Mouse (Mus musculus) CD8-positive naive resting alpha-beta T cell, adult 2 months (primary cell): ENCODE results near the gene Daam1.

Experiments used
- DNase-seq, 2 experiments: peaks; one replicate each; pipeline ENCODE4 v3.0.0; 2022; ENCODE audit warnings: low read depth in 2 of 2, low spot score in 2 of 2

Gene Daam1

DNA sequence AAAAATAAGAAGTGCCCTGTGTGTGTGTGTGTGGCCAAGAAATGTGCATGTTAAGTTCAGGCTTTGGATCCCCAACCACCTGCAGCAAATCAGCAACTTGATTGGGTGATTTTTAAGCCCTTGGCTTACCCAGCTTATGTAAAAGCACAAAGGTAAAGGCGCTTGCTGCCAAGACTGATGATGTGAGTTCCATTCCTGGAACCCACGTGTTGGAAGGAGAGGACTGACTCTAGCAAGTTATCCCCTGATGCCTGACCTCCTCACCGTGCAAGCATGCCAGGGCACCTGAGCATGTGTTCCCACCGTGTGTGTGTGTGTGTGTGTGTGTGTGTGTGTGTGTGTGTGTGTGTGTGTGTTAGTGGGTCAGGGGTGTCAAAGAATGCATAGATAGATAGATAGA lies 166.5 kb downstream of the Daam1 start:
- DNase-seq = no peak

- no peak for DNase-seq
Measured at GRCm38 (mm10) chr12:71998653-71999052, 167.8 kb downstream of the Daam1 start.

DNA sequence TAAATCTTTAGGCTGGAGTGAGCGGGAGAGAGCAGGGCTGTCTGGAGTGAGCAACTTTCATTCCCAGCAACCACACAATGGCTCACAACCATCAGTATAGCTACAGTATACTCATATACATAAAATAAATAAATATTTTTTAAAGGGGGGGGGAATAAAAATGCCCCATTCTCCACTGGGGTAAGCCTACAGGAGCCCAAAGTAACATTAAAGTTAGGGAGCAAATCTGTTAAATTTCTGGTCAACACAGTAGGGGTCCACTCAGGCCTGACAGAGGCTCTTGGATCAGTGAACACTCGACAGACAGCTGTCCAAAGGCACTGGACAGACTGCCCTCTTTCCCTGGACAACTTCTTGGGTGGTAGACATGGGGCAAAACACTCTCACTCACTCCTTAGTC lies 168.8 kb downstream of the Daam1 start:
- DNase-seq = no peak

DNA sequence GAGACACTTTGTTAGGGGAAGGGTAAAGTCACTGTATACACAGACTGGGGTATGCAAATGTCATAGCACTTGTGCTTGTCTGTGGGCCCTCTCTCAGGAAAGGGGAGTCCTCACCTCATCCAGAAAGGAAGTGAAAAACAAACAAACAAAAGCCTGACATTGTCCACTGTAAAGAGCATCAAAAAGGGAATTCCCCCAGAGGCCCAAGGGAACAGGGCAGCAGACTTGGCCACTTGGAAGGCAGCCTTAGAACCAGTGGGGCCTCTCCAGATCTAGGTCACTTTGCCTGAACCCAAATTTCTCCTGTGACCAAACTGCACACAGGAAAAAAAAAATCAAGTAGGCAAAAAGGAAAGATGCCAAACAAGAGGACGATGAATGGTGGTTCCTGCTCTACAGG lies 170.9 kb downstream of the Daam1 start:
- no peak for DNase-seq

GRCm38 (mm10) chr12:72005307-72005706 lies 174.4 kb downstream of the Daam1 start:
- no peak for DNase-seq

GRCm38 (mm10) chr12:72007656-72008055 lies 176.8 kb downstream of the Daam1 start:
- DNase-seq = no peak

- DNase-seq = no peak
Measured at GRCm38 (mm10) chr12:72009051-72009902, 178.4 kb downstream of the Daam1 start.

DNA sequence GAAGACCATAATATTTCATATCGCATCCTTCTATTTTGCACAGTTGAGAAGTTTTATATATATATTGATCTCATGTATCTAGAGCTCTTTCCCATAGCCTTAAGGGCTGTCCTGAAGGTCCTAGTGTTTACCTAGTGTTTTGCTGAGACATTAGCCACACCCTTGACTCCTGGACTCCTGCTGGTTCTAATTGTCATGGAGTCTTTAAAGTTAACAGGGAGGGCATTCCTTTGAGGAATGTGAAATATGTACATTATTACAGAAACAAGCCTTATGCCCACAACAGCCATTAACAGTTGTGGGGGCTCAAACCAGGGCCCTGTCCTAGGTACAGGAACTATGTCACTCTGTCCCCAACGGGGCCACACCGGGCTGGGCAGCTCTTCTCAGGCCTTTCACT lies 180.5 kb downstream of the Daam1 start:
- DNase-seq = no peak

DNA sequence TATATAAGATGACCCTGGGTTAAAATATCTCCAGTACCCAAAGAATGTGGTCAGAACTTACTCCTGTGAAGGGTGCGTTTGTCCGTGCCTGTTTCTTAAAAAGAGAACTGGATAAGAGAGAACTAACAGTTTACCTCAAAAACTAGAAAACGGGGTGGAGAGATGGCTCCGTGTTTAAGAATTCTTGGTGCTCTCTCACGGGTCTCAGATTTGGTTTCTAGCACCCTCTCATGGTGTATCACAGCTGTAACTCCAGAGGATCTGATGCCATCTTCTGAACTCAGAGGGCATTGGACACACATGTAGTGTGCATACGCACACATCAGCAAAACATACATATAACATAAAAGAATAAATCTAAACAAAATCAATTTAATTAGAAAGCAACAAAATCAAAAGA lies 181.2 kb downstream of the Daam1 start:
- no peak for DNase-seq

DNA sequence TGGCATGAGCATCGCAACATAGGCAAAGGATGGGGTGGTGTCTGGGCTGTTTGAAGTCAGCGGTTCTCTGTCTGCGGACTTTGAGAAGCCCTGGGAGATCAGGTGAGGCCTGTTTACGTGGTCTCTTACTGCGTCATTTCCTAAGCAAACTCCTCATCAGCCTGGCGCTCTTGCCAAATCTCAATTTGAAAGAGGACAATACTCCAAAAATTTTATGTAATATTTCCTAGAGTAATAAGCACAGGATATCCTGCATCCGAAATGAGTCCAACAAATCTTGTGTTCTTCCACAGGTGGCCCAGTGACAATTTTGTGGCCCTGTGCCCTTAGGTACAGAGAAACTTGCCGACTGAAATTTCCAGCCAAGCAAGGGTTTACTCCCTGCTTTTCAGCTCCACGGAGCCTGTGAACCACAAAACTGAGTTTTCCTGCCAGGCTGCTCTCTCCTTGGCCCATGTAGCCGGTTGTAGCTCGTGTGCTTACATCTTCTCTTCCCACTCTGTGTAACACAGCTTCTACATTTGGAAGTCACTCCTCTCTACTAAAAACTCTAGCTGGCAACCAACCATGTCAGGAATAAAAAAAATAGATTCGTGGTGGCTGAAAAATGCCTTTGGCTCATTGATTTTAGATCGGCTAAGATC lies 183.0 kb downstream of the Daam1 start:
- no peak for DNase-seq

GRCm38 (mm10) chr12:72014355-72014776 lies 183.5 kb downstream of the Daam1 start:
- no peak for DNase-seq

DNA sequence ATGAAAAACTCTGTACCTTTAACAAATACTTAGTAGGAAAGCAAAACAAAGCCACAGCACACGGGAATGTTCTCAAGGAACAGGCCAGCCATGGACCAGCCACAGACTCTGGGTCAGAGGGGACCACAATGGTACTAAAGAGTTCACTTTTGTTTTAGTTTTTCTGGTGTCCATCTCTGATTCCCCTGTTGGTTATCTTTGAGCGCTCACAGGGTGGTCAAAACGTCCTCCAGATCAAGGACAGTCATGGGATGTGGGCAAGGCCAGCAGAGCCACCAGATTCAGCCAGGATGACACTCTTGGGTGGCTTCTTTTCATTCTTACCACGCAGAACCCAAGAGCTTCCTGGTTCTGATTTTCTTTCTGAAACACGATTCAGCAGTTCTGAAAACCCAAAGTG lies 184.4 kb downstream of the Daam1 start:
- DNase-seq = no peak

DNA sequence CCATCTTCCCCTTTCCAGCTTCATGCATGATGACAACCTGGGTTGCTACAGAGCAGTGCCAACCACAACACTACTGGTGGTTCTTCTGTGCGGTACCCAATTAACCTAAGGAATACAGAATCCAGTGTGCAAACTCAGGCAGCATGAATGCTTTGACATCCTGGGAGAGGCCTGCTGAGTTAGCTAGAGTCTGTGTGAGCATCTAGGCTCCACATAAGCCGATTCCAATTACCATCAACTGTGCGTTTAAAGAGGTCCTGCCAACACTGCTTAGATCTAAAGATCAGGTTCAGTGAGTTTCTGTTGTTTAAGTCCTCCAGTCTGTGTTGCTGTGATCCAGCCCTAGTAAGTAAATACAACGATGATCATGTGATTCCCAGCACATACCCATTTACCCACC lies 189.4 kb downstream of the Daam1 start:
- no peak for DNase-seq

GRCm38 (mm10) chr12:72021543-72021942 lies 190.7 kb downstream of the Daam1 start:
- DNase-seq = no peak

- DNase-seq = no peak
Measured at GRCm38 (mm10) chr12:72022790-72023189, 191.9 kb downstream of the Daam1 start.

- DNase-seq = no peak
Measured at GRCm38 (mm10) chr12:72023572-72023971, 192.7 kb downstream of the Daam1 start.

DNA sequence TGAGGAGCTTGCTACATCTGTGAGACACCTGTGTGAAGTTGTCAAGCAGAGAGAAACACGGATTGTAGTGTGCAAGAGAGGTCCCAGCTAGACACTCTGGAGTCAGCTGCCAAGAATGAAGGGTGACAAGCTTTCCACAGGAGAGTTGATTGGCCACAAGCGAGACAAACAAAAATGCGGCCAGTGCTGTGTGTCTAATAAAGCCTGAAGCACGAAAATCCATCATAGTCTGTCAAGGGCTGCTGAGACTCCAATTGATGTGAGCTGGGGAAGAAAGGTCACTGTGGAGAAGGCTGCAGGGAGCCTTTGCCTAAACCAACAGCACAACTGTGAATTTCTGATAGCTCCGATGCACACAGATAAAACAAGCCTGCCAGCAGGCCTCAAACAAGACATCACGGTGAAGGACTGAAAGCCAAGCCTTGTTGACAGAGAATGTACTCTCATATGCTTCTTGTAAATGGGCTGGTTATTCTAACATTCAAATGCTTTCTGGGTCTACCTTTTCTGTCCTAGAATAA lies 194.5 kb downstream of the Daam1 start:
- no peak for DNase-seq

- no peak for DNase-seq
Measured at GRCm38 (mm10) chr12:72031171-72031570, 200.3 kb downstream of the Daam1 start.

GRCm38 (mm10) chr12:72031794-72032193 lies 200.9 kb downstream of the Daam1 start:
- DNase-seq = no peak

GRCm38 (mm10) chr12:72036097-72036661 lies 205.3 kb downstream of the Daam1 start:
- no peak for DNase-seq

DNA sequence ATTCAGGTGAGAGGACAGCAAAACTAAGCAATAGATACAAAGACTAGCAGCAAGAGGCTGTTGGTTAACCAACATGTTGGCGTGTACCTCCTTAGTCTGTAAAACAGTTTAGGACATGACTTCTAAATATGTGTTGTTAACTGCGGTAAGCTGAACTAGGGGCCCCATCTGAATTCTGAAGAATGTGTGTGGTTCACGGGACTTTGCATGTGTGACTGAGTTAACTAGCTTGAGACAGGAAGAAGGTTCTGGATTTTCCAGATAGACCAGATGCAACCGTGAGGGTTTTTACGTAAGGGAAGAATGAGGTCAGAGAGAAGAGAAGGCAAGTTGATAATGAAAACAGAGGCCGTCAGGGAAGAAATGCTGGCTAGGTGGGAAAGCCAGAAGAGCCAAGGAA lies 206.2 kb downstream of the Daam1 start:
- no peak for DNase-seq

- no peak for DNase-seq
Measured at GRCm38 (mm10) chr12:72038866-72039265, 208.0 kb downstream of the Daam1 start.
